Mouse (Mus musculus) cerebellum, postnatal 14 days (tissue): Measurements from ENCODE around the gene Poc1a.

Source experiments
- DNase-seq, 2 experiments: peaks; one replicate each; pipeline ENCODE4 v3.0.0; 2021; ENCODE audit warnings: mixed read lengths in 2 of 2

The Poc1a gene

DNA sequence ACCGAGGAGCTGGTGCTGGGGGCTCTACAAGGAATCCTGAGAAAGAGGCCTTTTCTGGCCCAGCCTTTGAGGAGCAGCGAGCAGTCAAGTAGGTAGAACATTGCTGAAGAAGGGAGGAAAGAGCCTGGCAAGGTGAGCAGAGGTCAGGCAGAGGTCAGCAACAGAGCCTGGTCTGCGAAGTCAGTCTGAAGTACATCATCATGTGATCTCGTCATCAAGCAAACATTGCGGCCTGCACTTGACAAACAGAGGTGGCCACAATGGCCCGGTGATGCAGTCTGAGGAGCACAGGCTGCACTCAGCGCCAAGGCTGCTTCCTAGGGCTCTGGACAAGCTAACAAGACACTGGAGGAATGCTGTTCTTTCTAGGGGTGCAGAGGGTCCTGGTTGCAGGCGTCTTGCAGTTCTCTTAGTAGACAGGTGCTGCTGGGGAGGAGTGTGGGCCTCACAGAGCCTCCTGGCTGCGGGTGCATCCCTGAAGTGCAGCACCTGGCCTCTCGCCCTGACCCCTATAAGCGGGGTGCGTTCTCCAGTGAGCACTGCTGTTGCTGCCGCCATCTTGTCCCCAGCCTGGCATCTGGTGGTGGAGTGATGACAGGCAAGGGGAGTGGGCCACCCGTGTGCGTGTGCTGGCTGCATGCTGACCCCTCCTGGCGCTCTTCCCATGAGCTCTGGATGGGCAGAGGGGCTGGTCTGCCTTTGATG is 21.7 kb downstream of the Poc1a start:
- no peak for DNase-seq

DNA sequence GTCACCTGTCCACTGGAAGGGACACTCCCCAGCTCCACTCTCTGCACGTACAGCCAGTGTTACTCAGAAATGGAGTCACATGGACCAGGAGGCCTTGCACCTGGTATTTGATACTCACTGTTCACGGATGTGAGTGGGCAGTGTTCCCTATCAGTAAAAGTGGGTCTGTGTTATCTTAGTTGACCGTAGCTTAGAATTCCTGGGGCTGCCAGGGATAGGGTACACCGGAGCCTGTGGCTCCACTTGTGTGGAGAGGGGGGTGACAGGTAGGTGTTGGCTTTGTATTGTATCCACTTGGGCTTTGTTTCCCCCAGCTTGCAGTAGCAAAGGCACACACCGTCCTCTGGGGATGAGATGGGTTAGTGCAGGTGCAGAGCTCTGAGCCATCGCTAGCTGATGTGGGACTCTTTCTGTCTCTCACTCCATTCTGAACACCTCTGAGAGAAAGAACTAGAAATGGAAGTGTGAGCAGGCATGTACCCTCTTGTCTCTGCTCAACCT is 22.6 kb downstream of the Poc1a start:
- DNase-seq: no peak

DNA sequence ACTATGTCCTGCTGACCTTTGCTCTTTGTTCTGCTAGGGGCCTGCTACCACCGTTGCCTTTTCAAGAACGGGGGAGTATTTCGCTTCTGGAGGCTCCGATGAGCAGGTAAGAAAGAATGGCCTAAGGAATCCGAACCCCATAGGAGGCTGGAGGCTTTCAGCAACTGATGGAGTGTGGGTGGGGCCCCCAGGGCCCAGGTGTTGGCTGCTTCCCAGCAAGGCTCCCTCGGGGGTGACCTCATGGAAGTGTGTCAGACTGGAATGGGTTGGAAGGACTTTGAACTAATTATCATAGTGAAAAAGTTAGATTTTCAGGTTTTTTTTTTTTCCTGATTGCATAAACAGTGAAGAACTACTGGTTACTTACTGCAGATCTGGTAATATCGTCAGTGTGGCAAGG is 24.4 kb downstream of the Poc1a start:
- DNase-seq: no peak

DNA sequence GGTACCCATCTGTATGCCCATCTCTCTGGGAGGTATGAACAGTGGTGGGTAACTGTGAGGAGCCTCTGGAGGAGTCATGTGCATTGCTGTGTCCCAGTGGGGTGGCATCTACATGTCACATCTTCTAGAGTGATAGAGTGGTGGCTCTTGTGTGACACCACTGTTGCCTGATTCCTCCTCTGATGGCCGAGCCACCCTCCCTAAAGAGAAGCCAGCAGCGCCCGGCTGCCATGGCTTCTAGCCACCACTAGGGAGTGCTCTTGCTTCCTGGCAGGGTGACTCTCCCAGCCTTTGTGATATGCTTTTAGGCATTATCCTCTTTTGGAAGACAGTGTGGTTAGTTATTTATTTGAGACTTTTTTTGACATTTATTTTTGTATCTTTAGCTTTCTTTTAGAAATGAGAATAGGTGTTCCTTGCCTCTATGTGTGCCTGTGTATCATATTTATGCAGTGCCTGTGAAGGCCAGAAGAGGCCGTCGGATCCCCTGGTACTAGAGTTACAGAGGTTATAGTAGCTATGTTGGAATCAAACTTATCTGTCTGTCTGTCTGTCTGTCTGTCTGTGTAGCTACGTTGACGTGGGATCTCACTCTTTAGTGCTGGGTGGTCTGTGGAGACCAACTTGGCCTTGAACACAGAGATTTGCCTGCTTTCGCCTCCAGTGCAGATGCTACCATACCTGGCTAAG is 25.9 kb downstream of the Poc1a start:
- DNase-seq: peak; percentile 84 to 86

DNA sequence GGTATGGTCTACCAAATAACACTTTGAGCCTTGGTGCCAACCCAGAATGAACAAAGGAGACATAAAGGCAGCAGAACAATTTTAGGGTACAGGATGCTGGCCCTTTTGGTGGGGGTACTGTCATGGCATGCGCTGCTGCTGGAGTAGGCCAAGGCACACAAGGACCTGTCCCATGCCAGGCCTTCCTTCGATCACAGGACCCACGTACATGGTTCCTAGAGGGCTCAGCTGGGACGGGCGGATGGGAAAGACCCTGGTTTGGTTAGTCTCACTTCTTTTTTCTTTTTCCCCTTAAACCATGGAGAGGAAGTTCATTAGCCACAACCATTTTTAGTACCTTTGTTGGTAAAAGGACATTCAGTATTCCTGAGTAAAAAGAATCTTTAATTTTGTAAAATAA is 27.3 kb downstream of the Poc1a start:
- DNase-seq: no peak

DNA sequence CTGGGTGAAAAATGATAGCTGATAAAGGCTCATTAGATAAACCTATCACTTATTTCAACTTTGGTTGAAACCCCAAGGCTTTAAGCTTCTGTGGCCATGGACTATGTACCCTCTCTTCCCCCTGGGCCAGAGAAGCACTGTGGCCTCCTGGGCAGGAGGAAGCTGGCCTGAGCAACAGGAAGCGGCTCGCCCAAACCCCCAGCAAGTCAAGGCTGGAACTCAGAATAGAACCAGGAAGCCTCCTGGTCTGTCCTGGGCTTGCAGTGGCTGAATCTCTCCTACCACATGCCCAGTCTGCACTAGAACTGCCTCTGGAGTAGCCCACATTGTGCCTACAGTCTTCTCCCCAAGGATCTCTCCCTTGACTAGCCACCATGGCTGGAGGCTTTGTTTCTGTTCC is 27.7 kb downstream of the Poc1a start:
- no peak for DNase-seq

DNA sequence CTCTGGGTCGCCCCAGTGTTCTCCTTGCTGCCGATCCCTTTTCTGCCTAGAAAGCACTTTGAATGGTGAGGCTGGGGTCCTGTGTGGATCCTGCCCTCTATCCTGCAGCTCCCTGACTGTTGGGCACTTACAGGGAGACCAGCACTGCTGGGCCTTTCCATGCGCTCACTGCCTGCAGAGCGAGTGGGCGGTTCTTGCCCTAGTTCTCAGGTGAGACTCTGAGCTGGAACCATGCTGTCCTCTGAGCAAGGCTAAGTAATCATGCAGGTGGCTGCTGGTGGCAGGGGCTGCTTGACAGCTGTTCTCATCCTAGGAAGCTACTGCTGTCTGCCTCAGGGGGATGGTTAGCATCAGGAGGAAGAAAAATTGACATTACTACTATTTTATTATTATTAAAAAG is 28.1 kb downstream of the Poc1a start:
- no peak for DNase-seq

DNA sequence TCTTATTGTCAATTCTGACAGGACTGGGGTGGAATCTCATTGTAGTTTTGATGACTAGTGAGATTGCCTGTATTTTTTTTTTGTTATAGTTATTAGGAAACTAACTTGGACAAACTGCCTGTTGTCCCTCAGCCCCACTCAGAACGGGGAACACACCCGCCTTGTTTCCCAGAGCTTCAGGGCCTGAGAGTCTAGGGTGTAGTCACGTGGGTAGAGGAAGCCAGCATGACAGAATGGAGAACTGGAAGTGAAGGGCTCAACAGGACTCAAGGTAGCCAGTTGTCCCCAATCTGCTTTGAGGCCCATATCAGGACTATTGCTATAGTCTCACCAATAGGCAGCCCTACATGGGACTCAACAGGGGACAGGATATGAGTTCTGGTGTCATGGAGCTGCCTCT is 29.0 kb downstream of the Poc1a start:
- no peak for DNase-seq

DNA sequence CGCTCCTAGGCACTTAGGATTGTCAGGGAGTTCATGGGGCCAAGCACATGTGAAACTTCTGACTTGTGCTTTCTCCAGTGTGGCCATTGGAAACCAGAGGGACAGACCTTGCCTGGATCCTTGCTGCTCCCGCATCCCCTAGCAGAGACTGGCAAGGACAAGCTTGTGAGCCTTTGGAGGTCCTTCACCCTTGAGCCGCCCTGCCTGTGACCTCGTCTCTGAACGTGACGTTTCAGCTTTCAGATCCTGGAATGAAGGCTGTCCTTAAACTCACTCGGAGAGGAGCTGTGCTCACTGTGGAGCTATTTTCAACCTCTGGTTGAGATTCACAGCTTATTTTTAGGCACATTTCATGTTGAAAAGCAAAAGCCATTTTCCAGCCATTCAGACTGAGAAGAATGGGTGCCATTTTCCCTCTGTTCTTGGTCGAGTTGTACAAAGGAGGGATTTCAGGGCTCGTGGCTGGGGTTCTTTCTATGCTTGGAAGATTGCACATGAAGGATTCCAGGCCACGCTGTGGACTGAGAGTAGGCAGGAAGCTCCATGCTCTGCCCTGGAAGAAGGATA is 30.8 kb downstream of the Poc1a start:
- DNase-seq: no peak

DNA sequence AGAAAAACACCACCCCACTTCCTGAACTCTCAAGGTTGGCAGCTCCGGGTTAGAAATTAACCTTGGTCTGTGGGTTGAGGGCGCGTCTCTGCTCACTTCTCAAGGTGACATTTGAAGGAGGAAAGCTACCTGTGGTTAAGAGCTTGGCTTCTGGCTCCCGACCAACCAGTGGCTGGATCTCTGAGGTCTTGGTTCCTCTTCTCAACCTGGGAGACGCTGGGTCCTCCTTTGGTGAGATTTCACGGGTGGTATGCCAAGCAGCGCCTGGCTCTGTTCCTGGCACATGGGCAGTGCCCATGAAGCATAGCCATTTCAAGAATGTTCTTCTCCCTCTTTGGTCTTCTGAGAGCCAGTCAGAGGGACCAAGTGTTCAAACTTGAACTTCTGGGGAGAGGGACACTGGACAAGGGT is 32.1 kb downstream of the Poc1a start:
- DNase-seq: no peak

DNA sequence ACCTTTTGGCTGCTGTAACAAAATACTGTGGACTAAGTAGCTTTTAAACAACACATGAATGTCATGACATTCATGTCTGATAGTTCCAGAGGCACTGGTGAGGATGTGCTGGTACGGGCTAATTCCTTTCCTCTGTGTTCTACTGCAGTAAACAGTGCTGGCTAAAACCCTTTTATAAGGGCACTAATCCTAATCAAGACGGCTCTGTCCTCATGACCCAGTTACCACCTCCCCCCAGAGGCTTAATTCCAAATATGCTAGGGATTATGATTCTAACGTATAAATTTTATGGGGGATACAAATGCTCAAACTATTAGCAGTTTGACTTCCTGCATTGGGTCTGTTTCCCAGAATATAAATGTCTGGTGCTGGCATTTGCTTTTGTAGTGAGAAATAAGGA is 33.3 kb downstream of the Poc1a start:
- DNase-seq: no peak

DNA sequence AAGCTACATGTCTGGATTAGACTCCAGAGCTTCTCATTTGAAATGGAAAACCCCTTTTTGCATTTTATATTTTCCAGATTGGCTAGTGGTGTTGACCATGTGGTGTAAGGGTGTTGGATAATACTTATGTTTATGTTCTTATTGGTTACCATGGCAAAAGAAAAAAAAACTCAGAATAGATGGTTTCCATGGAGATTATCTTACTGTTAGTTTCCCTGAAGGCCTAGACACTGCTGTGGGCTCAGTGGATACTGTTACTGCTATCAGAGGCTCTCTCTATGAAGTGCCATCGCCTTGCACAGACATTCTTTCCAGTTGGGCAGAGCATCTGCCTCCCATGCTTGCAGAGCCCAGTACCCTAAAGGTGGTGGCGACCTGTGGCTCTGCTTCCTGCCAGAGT is 37.2 kb downstream of the Poc1a start:
- no peak for DNase-seq

DNA sequence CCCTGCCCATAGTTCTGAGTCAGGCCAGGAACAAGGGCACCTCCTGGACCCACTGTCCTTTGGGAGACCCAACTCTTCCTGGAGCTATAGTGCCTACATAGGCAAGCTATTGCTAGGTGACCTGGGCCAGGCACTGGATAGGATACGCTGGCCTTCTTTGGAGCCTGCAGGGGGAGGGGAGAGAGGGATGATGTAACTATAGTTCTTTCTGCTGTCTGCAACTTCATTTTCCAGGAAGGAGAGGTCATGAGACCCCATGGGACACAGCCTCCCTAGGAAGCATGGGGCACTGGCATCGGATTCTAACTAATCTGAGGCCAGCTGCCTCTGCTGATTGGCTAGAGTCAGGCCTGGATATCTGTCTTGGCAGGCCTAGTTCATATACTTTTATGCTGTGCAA is 38.2 kb downstream of the Poc1a start:
- no peak for DNase-seq

DNA sequence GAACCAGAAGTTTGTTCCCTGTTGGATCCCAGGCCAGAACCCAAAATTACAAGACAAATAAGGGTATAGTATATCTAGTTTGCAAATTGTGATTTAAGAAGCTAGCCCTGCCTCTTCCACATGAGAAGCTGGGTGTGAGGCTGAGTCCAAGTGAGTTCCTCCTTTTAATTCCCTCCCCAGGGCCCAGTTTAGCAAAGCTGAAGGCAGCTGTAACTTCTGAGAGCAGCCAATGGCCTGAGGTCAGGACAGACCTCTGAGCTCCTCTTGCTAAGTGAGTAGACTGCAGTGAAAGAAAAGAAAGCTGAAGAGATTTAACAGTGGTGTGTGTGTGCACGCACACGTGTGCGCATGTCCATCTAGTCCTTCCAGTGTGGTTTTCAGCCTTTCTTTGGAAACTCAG is 41.6 kb downstream of the Poc1a start:
- DNase-seq: no peak

DNA sequence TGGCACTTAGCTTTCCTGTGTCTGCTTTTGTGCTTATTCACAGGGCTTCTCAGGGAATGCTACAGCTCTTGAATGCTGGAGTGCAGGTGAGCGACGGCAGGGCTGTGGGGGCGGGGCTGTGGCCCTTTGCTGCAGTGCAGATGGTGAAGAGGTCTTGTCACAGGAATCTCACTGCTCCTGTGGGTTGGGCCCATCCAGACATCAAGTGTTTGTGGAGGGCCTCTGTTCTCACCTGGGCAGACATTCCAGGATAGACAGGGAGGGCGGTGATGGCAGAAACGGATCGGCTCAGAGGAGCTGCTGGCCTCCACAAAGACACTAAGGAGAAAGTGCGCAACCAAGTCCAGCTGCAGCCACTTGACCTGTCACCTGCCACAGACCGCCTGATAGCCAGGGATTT is 45.4 kb downstream of the Poc1a start:
- DNase-seq: no peak

DNA sequence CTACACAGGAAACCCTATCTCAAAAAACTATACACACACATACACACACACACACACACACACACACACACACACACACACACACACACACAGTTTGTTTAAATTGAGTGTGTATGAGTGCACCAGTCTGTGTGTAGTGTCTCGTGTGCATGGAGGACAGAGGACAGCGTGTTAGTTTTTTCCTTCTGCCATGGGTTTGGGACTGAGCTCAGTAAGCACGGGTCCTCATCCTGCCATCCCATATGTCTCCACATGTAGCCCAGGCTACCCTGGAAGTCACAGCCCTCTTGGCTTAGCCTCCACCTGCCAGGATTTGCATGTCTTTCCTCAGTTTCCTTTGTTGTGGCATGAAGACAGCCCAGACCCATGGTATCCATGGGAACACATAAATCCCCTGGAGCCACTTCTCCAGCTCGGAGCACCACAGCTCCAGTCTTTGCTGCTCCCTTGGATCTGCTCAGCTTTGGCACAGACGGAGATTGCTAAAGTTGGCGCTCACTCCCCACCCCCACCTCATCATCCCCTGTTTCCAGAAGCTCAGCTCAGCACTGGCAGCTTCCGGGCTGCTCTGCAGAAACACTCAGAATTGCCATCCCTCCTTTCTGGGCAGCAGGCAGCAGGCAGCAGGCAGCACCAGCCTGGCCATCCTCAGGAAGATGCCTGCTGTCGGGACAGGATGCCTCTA is 46.4 kb downstream of the Poc1a start:
- peak in 1 of 2 experiments; percentile 25 for DNase-seq

DNA sequence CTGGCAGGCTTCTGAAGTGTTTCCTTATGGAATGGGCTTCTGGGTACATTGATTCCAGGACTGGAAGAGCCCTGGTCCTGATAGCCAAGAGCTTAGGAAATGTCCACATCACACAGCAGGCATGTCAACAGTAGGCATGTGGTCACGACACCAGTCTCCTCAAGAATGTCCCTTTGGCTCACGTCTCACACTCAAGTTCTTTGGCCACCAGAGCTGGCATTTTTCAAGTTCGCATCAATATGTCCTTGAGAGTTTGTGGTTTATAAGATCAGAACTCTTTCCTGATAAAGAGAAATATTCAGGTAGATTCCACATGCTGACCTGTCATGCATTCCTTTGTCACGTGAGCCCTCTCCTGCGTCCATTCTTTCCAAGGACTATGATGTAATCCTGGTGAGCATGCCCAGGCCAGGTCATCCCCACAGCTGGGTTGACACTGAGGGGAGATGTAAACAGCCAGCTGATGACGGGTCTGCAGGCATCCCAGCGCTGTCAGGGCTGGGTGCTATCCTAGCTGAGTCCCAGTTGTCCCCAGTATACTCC is 47.3 kb downstream of the Poc1a start:
- DNase-seq: no peak

DNA sequence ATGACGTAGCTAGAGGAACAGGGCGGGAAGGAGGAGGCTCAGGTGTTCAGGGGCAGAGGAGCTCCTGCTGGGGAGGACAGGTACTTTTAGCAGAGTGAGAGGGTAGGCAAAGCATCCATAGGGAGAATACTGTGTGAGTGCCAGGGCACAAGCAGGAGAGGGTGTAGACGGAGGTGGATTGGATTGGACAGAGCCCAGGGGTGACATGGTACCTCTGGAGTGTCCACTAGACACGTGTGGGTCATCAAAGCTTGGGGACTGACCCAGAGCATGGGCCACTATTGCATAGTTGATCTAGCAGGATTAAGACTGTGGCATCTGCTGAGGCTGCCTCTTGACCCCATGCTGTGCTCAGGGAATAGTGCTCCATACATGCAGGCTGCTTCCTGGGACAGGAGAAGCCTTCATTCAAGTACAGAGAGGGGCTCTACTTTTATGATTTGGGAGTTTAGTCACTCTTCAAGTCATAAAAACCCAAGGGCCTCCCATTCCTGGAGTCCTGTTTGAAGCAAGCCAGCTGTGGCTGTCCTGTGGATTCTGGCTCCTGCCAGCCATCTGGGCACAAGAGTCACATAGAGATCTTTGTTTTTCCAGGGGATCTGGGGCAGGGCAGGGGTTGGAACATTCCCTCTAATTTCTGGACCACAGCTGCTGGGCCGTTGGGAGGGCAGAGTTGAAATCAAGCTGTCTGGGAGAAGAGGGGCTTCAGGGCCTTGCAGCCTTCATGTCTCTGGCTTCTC is 48.1 kb downstream of the Poc1a start:
- peak in 1 of 2 experiments; percentile 21 for DNase-seq

DNA sequence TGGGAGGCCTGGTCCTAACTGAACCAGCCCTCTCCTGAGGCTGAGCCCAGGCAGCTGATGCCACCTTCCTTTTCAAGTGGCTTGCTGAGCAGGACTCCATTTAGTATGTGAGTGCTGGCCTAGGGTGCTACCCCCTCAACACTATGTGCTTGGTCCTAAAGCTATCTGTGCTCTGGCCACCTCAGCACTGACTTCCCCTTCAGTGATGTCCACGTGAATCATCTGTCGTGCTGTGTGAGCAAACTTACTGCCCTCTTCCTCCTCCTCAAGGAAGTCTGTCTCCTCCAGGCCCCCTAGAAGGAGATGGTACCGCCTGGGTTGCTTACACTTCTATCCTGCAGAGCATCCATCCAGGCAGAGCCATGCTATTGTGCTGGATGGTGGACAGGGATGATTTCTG is 51.9 kb downstream of the Poc1a start:
- no peak for DNase-seq

DNA sequence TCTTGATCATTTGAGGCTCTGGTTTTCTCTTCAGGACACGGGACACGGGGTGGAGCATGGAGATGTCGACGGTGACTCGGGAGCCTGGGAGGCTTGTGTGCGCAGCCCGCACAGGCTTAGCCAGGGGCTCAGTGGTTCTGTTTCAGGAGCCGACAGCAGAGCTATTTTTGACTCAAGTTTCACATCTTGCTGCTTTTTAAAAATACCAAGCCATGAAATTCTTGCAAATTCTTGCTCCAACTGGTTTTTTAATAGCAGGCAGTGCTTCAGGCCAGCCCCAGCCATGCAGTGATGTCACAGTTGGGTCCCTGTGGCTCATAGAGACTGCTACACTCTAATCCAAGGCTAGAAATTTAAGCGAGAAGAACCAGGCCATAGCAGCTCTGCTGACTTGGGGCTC is 56.8 kb downstream of the Poc1a start:
- no peak for DNase-seq

DNA sequence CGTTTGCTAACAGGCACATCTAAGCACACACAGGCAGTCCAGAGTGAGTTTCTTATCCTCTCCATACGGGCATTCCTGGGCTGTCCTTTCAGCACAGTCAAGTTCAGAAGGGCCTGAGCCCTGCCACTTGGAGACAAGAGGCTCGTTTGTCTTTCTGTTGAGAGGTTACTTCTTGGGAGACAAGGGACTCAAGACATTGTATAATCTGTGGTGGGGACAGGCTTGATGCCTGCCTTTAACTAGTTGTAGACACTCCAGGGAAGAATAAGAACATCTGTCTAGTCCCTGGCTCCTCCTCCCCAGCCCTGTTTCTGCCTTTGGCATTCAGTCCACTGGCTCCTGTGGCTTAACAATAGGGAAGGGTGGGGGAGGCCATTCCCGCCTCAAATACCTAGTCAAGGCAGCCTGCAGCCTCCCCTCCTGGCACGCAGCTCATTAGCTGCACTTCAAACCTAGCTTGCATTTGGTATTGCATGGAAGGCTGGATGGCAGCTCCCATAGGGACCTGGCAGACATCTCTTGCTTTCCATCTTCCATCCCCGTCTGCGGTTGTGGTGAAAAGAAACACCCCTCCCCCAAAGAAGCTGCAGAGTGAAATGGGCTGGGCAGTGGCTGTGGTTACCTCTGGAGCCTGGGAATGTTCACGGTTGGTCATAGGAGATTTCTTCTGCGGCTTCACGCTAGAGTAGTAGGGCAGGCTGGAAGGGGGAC is 57.8 kb downstream of the Poc1a start:
- DNase-seq: no peak

DNA sequence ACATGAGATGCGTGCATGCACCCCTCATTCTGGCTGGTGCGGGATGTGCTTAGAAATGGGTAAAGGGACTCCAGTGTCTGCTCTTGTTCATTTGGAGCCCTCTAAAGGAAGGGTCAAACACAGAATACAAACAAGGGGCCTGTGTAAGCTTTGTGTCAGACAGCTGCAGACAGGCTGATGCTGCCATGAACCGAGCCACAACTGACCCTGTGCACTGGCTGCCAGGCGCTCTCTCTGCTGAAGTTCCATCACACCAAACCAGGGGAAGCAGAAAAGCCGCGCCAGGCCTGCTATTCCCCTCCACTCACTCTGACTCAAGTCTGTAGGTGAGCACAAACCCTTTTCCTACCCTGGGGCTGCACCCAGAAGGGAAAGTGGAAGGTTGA is 58.3 kb downstream of the Poc1a start:
- DNase-seq: no peak
